Mouse (Mus musculus): ENCODE results near the gene Gm10644.

DNA sequence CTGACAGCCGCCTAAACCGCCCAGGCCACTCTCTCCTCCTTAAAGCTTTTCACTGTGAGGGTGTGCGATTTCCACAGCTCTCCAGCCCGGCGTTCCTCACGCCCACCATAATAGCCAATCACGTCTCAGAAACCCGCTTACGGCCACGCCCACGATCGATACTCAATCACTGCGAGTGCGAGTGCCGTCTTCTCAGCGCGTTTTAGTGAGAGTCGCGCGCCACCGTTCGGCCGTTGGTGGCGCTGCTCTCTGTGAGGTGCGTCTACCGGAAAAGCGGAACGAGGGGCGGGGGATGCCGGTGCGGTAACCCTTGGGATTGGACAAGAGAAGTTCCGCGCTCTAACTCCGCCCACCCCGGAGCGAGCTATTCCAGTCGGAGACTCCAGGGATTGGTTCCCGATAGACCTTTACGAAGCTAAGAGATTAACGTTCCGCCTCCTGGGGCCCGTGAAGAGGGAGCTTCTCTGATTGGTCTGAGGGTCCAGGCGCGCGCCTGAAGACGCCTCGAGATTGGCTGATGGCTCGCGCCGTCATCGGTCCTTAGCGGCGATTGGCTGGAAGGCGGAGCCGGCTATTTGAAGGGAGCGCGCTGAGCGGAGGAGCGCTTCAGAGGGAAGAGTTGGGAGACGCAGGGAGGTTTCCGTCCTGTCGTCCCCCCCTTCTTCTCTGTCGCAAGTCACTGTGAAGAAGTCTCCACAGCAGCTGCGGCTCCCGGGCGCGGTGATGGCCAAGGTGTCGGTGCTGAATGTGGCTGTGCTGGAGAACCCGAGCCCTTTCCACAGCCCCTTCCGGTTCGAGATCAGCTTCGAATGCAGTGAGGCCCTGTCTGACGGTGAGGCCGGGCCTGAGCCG is at the start of gene Gm10644, which contains the start of gene Asf1b:
- TF ChIP-seq GATA1 (IDR thresholded peaks at IDR 0.05; ENCODE audit: low read length) (no peak), TAL1 (IDR thresholded peaks at IDR 0.05; ENCODE audit: low read length) (no peak)
